Mouse (Mus musculus): Measurements from ENCODE around the gene Alcam.

- no peak for TF ChIP-seq CTCF (IDR thresholded peaks at IDR 0.05; ENCODE audit: control insufficient read depth, insufficient read depth, insufficient replicate concordance, low read depth, low read length)
- no peak for TF ChIP-seq POLR2A (IDR thresholded peaks at IDR 0.05; ENCODE audit: control insufficient read depth, low read depth, low read length)
These were observed 192.1 kb downstream of the Alcam start for GRCm38 (mm10) chr16:52261755-52262154.

Data from testis, adult 2 months (tissue).